Mouse (Mus musculus) liver, postnatal 0 days (tissue): ENCODE measurements around the gene Smim27.

ENCODE experiments used
- CTCF ChIP-seq: sonication (generic); IDR thresholded peaks from 2 replicates; pipeline ENCODE4 v1.5.1; 2016; ENCODE audit warnings: antibody characterized with exemption, low read depth
- EP300 ChIP-seq: IDR thresholded peaks from 2 replicates; pipeline ENCODE4 v1.6.1; 2016; ENCODE audit warnings: antibody characterized with exemption, low read depth, mild to moderate bottlenecking

GRCm38 (mm10) chr4:40238483-40239408 lies 30.6 kb upstream of the Smim27 start:
- TF ChIP-seq CTCF = no peak
- TF ChIP-seq EP300 = peak; percentile 10; the same call in 1 of the 2 replicates
